16 mouse cellular contexts compared by ENCODE assay signal in the genomic region with DNA sequence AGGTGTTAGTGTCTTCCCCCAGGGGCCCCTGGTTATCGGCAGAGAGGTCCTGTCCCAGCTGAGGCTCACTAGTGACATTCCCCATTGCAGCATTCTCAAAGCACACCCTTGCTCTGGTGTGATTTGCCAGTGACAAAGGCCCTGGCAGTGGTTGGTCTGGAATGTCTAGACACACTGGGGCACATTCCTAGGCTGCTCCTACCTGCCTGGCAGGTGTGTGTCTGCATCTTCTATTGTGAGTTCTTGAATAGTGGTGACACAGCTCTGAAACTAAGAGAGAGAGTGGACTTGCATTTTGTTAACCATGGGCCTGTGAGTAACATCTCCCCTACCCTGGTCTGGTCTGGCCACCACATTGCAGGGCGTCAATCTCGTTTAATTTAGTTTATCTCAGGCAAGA. TPM values are rescaled to one million over a fixed set of nuclear protein-coding genes. Genes with fewer than 3 reads are reported as not detected.
DNase-seq lines count a peak whose midpoint lies in the region; ATAC-seq lines count a peak whose summit lies in the region.
"Had no signal": no experiment of that assay in that cellular context is flagged by ENCODE, and none has a peak within 500 bp of the region (broad histone marks: within the 10 kb centered on the region; RNA-seq: fewer than 3 reads in every experiment).

No protein-coding gene starts in this region.

- H3K4me2 ChIP-seq in heart, embryonic 13.5 days, result no peak overlapping the region
- H3K4me2 ChIP-seq in heart, embryonic 12.5 days, result no peak overlapping the region
- H3K4me2 ChIP-seq in limb, embryonic 15.5 days, result no peak overlapping the region
- H3K4me2 ChIP-seq in stomach, embryonic 15.5 days, result no peak overlapping the region

- H3K27me3 ChIP-seq in heart, embryonic 13.5 days (replicated peaks), result no peaks in the 10 kb centered on the region
- no peaks in the 10 kb centered on the region for H3K27me3 ChIP-seq in heart, embryonic 12.5 days (replicated peaks)
- H3K27me3 ChIP-seq in limb, embryonic 15.5 days, result no peaks in the 10 kb centered on the region
- H3K27me3 ChIP-seq in stomach, embryonic 15.5 days (replicated peaks), result no peaks in the 10 kb centered on the region

- H3K9me3 ChIP-seq in heart, embryonic 13.5 days, result no peaks in the 10 kb centered on the region
- no peaks in the 10 kb centered on the region for H3K9me3 ChIP-seq in heart, embryonic 12.5 days (replicated peaks)
- H3K9me3 ChIP-seq in limb, embryonic 15.5 days, result no peaks in the 10 kb centered on the region
- no peaks in the 10 kb centered on the region for H3K9me3 ChIP-seq in stomach, embryonic 15.5 days
- H3K9me3 ChIP-seq: G1E; midbrain, embryonic 10.5 days had no signal

- H3K4me3 ChIP-seq in heart, embryonic 13.5 days, result no peak overlapping the region
- no peak overlapping the region for H3K4me3 ChIP-seq in heart, embryonic 12.5 days
- H3K4me3 ChIP-seq in limb, embryonic 15.5 days, result no peak overlapping the region
- H3K4me3 ChIP-seq in stomach, embryonic 15.5 days (replicated peaks), result no peak overlapping the region
- H3K4me3 ChIP-seq: midbrain, embryonic 10.5 days had no signal

- ATAC-seq in heart, embryonic 13.5 days (ENCODE audit: extremely low read depth, insufficient number of reproducible peaks, low FRiP score, low TSS enrichment), result no peak
- no peak for ATAC-seq in heart, embryonic 12.5 days (ENCODE audit: insufficient number of reproducible peaks, low FRiP score)
- ATAC-seq in limb, embryonic 15.5 days (ENCODE audit: insufficient number of reproducible peaks, low FRiP score, low TSS enrichment, low read depth), result no peak
- ATAC-seq in stomach, embryonic 15.5 days (ENCODE audit: insufficient read depth, low FRiP score, low read depth), result no peak
- ATAC-seq: forebrain, postnatal 0 days; hindbrain, embryonic 16.5 days; liver, postnatal 0 days had no signal

- peaks cover 43% of the 10 kb centered on the region for H3K4me1 ChIP-seq in heart, embryonic 13.5 days
- peaks cover 46% of the 10 kb centered on the region for H3K4me1 ChIP-seq in heart, embryonic 12.5 days (replicated peaks)
- H3K4me1 ChIP-seq in limb, embryonic 15.5 days, result peaks cover 24% of the 10 kb centered on the region
- peaks cover 27% of the 10 kb centered on the region for H3K4me1 ChIP-seq in stomach, embryonic 15.5 days

- peak overlapping the region; percentile 38 for H3K27ac ChIP-seq in heart, embryonic 13.5 days (replicated peaks)
- H3K27ac ChIP-seq in heart, embryonic 12.5 days (ENCODE audit: poor library complexity, severe bottlenecking), result no peak overlapping the region
- H3K27ac ChIP-seq in limb, embryonic 15.5 days, result peak overlapping the region; percentile 51
- H3K27ac ChIP-seq in stomach, embryonic 15.5 days, result peak overlapping the region; percentile 71
- H3K27ac ChIP-seq: midbrain, embryonic 10.5 days had no signal

- DNase-seq in ovary, postnatal 36 days (ENCODE audit: low spot score), result peak; percentile 3
- no peak for DNase-seq in ovary, postnatal 10 days (ENCODE audit: low spot score)
- no peak for DNase-seq in layer of hippocampus, adult 9-10 months (ENCODE audit: low spot score)
- DNase-seq: cerebellum, adult 8-10 months; forebrain, postnatal 0 days; heart, postnatal 10 days; kidney, adult 8-10 months; liver, postnatal 0 days; retina, postnatal 1 day had no signal

- 38% methylated on average over 3 of the region's 3 CpGs for WGBS in heart, embryonic 13.5 days
- WGBS in heart, embryonic 12.5 days, result 53% methylated on average over 3 of the region's 3 CpGs
- WGBS in limb, embryonic 15.5 days, result 55% methylated on average over 3 of the region's 3 CpGs
- 38% methylated on average over 3 of the region's 3 CpGs for WGBS in stomach, embryonic 15.5 days

- no peak overlapping the region for H3K9ac ChIP-seq in heart, embryonic 13.5 days
- no peak overlapping the region for H3K9ac ChIP-seq in heart, embryonic 12.5 days
- H3K9ac ChIP-seq in limb, embryonic 15.5 days, result no peak overlapping the region
- H3K9ac ChIP-seq in stomach, embryonic 15.5 days, result no peak overlapping the region
- H3K9ac ChIP-seq: forebrain, postnatal 0 days; liver, postnatal 0 days had no signal

- no peaks in the 10 kb centered on the region for H3K36me3 ChIP-seq in heart, embryonic 13.5 days
- no peaks in the 10 kb centered on the region for H3K36me3 ChIP-seq in heart, embryonic 12.5 days
- H3K36me3 ChIP-seq in limb, embryonic 15.5 days, result no peaks in the 10 kb centered on the region
- no peaks in the 10 kb centered on the region for H3K36me3 ChIP-seq in stomach, embryonic 15.5 days
- H3K36me3 ChIP-seq: G1E; midbrain, embryonic 10.5 days had no signal

RNA-seq across cellular contexts. Expression of a gene that starts 41.1 kb away (rescaled TPM):
- polyA plus RNA-seq in heart, embryonic 13.5 days (2015; fragmentation: Nextera tagmentation; extraction: Ambion mirVana), result 17.2 and 17.6 TPM in 2 replicates
- polyA plus RNA-seq in heart, embryonic 12.5 days (2016; fragmentation: Nextera tagmentation; extraction: Ambion mirVana), result 23.3 and 24.3 TPM in 2 replicates
- 30.5 and 37.1 TPM in 2 replicates for polyA plus RNA-seq in limb, embryonic 15.5 days (2015; fragmentation: Nextera tagmentation; extraction: Ambion mirVana)
- polyA plus RNA-seq in stomach, embryonic 15.5 days (2015; fragmentation: Nextera tagmentation; extraction: Ambion mirVana), result 19.6 and 21.8 TPM in 2 replicates
